Mouse (Mus musculus) frontal cortex, postnatal 36 days (tissue): ENCODE measurements around the gene Mrpl22.
"Not testable (repeated sequence)": the region's sequence is repeated elsewhere in the genome, so short reads cannot be mapped to it uniquely, and the experiment has no call there.

Experiments used
- DNase-seq, 2 experiments: peaks; one replicate each; pipeline ENCODE4 v3.0.0; 2022; ENCODE audit warnings: low spot score in 2 of 2

The Mrpl22 gene

GRCm38 (mm10) chr11:58171459-58172091, at the start of gene Mrpl22:
Gene Mrpl22, plus strand, starts transcription at chr11:58171661.
- DNase-seq: peak; percentile 95 to 98

DNA sequence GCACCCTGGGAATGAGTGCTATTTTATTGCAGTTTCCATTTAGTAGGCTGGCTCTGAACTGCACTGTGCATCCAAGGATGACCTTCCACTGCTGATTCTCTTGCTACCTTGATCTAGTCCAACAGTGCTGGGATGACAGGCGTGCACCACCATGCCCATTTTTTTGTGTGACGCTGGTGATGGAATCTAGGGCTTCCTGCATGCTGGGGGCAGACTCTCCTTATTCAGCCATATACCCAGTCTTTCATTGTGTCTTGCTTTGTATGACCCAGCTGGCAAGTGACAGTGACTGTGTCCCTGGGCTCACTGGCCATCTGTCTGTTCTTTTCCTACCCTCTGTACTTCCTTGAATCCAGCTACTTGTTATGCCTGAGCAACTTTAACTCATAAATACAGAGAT, 47.8 kb upstream of the Mrpl22 start:
- no peak for DNase-seq

GRCm38 (mm10) chr11:58125021-58125420, 46.4 kb upstream of the Mrpl22 start:
- no peak for DNase-seq

- DNase-seq: peak in 1 of 2 experiments; percentile 22
These were observed 44.9 kb upstream of the Mrpl22 start for GRCm38 (mm10) chr11:58126397-58127160.

GRCm38 (mm10) chr11:58127544-58127943, 43.9 kb upstream of the Mrpl22 start:
- no peak for DNase-seq

DNA sequence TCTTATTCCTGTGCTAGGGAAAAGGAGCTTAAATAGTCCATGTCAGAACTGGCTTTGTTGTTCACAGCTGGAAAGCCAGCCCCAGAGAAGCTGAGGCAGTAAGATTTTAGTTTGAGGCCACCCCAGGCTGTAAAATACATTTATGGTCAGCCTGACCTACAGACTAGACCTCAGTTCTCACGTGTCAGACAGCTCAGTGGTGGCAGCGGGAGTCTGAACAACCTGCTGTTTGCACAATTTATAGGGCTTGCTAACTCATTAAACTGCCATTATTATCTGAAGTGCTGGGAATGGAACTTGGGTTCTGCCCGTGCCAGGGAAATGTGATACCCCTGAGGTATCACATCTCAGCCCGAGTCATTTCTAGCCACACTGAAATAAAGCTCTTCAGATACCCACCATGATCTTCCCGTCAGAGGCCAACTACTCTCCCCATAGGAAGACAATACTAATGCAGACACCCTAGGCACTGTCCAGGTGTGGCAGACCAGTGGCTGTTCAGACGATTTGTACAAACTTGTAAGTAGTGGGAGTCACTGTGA, 42.1 kb upstream of the Mrpl22 start:
- no peak for DNase-seq

DNA sequence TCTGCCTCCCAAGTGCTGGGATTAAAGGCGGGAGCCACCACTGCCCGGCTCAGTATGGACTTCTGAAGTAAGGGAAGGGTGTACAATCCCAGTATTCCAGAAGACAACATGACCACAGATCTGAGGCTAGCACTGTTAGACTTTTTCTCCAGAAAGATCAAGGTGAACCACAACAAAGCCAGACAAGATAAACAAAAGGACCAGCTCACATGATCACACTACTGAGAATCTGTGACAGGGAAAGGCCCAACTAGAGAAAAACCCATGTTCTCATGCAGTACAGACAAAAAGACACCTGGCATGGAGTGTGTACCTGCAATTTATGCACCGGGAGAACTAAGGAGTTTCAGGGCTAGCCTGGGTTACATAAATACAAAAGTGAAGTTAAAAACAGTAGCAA, 39.4 kb upstream of the Mrpl22 start:
- no peak for DNase-seq

DNA sequence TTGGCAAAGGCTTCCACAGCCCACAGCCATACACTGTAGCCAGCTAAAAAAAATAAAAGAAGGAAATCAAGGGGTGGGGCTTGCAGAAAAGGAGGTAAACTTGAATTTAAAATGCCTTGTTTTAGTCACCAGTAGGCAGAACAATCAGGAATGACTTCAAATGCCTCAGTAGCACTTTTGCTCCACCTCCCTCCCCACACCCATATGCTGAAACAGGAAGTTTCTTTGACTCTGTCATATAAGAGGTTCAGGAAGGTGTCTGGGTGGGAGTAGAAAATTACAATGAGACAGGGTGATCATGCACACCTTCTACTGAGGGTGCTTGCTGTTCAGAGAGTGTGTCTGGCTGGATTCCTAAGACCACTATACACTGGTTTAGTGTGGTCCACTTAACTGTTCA, 36.6 kb upstream of the Mrpl22 start:
- no peak for DNase-seq

DNA sequence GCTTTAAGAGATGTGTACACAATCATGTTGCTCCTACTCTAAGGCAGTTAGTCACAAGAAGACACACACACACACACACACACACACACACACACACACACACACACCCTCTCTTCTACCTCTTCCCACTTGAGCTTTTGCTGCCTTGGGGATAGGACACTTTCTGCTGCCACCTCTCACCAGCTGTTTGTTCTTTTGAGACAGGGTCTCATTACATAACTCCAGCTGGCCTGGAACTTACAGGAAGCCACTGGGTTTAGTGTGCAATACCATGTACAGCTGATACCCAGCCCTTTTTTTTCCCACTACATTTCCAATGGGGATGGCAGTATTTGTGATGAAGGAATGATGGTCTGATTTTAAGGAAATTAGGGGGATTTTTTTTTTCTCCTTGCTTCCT, 36.2 kb upstream of the Mrpl22 start:
- no peak for DNase-seq

DNA sequence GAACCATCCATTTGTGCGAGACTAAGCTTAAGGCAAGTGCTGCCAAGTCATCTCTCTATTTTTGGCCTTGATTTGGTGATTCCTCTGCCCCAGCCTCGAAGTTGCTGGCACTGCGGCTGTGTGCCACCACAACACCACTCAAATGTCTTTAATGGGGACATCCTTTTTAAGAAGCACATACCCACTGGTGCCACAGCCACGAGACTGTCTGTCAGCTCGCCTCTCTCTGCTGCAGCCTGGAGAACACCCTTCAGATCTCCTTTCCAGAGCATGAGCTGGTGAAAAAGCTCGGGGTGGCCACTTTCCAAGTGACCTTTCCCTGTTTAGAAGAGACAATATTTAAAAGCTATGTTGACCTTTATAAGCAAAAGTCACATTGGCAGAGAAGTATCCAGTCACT, 34.8 kb upstream of the Mrpl22 start:
- DNase-seq: no peak

- DNase-seq: no peak
These were observed 32.6 kb upstream of the Mrpl22 start for GRCm38 (mm10) chr11:58138821-58139220.

DNA sequence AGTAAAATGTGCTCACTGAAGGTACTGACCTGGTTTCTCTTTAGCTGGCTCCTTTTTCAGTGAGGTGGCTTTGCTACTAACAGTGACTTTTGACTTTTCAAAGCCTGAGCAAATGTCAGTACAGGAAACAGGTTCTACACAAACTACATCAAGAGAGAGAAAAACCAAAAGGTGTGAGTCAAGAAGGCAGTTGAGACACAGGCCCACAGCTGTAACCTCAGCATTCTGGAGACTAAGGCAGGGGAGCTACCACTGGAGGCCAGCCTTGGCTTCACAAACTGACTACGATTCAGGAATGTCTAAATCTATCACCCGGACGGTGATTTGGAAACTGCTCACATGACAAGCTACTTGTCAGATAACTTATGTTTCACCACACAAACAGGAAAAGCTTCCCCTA, 32.0 kb upstream of the Mrpl22 start:
- no peak for DNase-seq

DNA sequence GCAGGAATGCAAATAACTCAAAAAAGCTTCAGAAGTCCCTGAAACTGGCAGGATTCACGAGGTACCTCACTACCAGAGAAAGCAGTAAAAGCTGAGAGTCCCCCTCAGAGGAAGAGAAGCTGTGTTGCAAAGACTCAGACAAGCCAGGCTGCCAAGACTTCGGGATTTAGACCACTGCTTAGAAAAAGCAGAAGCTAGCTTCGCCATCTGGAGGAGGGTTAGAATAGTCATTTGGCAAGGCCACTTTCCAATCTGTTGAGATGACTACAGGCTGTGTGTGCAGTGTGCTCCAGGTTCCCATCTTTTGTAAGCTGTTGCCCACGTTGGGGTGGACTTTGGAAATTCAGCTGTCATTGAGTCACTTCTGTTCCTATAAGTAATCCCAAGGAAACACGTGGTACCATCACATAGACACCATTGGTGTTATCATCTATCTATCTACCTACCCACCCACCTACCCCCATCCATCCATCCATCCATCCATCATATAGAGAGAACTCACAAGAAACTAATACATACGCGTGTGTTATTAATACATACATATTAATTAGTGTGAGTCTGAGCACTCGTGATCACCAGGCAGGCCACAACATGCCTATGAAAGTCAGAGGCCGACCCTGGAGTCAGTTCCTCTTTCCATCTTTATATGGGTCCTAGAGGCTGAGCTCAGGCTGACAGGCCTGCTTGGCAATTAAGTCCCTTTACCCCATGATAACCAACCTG, 27.6 kb upstream of the Mrpl22 start:
- peak; percentile 42 to 72 for DNase-seq

GRCm38 (mm10) chr11:58146241-58146640, 25.2 kb upstream of the Mrpl22 start:
- DNase-seq: no peak

- no peak for DNase-seq
These were observed 16.0 kb upstream of the Mrpl22 start for GRCm38 (mm10) chr11:58155458-58155857.

DNA sequence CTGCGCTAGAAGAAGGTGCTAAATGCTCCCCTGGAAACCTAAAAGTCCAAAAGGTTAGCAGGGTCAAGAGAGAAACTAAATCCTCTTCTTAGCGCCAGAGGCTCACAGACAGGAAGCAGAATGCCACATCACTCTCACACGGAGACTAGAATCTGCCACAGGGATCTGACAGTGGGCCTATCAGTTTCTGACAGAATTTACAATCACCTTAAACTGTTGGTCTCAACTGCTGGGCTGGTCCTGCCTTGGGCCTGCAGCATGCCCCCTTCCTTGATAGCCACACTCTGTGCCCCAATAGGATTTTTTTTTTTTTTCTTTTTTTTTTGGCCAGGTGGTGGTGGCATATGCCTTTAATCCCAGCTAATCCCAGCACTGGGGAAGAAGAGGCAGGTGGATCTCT, 14.6 kb upstream of the Mrpl22 start:
- DNase-seq: no peak

- DNase-seq: no peak
These were observed 6.4 kb upstream of the Mrpl22 start for GRCm38 (mm10) chr11:58165072-58165471.

DNA sequence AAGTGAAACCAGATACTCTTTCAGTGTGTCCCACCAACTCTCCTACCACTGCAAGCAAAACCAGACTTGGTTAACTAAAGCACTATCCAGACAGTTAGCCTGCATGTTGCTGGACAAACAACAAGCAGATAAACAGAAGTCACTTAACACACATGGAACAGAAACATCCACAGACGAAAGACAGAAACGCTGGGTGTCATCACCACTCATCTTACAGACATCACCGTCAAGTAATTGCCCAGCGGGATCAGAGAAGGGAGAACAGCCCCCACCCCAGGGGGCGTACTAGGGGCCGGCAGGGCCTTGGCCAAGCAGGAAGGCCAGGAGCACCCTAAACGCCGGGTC, 3.7 kb upstream of the Mrpl22 start:
- DNase-seq: no peak

DNA sequence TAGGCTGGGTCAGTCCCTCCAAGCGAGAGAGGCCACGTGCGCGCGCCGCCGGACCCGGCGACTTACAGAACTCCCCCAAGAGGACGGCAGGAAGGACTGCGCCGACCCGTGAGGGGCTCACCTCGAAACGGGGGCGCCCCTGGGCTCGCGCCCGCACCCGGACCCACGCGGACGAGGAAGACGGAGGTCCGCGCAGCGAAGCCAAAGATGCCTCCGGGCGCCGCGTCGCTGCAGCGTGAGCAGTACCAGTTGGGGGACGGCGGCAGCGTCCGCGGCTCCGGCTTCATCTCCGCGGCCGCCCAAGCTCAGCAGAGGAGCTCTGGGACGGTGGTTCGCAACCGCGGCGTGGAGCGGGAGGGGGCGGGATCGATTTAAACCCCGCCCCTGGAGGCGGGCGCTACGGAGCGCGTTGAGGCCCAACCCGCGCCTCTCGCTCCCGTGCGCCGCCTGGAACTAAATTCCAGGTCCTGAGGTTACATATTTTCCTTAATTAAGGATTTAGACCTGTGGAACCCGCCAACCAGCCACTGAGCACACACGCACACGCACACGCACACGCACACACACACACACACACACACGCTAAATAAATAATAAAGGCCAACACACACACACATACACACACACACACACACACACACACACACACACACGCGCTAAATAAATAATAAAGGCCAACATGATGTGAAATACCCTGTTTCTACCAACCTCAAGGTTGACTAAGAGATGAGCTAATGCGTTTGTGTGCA, 3.1 kb upstream of the Mrpl22 start, which contains the start of gene Gemin5:
Gene Gemin5, minus strand, starts transcription at position 373 of the 749 bp plus-strand sequence.
- DNase-seq: peak; percentile 83 to 86

DNA sequence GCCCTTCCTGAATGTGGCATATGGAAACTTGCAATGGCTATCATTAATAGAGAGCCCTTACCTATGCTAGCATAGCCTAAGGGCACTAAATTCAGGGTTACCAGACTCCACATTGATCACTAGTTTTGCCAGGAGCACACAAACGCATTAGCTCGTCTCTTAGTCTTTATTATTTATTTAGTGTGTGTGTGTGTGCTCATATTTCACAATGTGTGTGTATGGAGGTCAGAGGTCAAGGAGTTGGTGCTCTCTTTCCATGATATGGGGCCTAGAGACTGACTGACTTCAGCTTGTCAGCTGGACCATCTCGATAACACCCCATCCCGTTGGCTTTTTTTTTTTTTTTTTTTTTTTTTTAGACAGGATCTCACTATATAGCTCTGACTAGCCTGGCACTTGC, 1.8 kb upstream of the Mrpl22 start:
- no peak for DNase-seq

GRCm38 (mm10) chr11:58179563-58179962, 8.1 kb downstream of the Mrpl22 start:
- DNase-seq: peak; percentile 67 to 93

DNA sequence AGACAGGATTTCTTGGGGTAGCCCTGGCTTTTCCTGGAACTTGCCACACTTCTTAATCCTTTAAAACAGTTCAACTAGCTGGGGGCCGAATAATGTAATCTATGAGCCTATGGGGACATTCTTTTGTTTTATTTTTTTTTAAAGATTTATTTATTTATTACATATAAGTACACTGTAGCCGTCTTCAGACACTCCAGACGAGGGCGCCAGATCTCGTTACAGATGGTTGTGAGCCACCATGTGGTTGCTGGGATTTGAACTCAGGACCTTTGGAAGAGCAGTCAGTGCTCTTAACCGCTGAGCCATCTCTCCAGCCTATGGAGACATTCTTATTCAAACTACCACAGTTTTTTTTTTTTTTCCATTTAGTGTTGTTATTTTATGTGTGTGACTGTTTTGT, 8.5 kb downstream of the Mrpl22 start:
- DNase-seq: not testable (repeated sequence)
